Mouse (Mus musculus): ENCODE measurements around the gene Chd6.

- TF ChIP-seq CTCF (IDR thresholded peaks at IDR 0.05; ENCODE audit: extremely low read depth, insufficient read depth, insufficient read length, insufficient replicate concordance) (no peak), POLR2A (IDR thresholded peaks at IDR 0.05; ENCODE audit: low read depth, low read length) (no peak)
These were observed 35.9 kb upstream of the Chd6 start for GRCm38 (mm10) chr2:161144799-161145198.

Measured in spleen, adult 2 months (tissue).